Mouse (Mus musculus) heart, postnatal 0 days (tissue): ENCODE data around the gene C1s2. TPM values are rescaled to one million over a fixed set of nuclear protein-coding genes. Genes with fewer than 3 reads are reported as not detected.
A peak's percentile ranks its signal among the peaks of the same experiment; 100 is the strongest.

Experiments
- ATAC-seq: fragments of 200-750 bp; cut with Nextera tagmentation; 2 replicates; pipeline ENCODE4 v1.8.0; 2017; ENCODE audit warnings: low read depth, moderate number of reproducible peaks, moderate library complexity; ENCODE audit not compliant: insufficient read depth
- DNase-seq: peaks from one replicate; pipeline ENCODE4 v3.0.0-alpha.2; 2016; ENCODE audit warnings: low spot score
- H3K27ac ChIP-seq: fragments of 300-500 bp; sonication (generic); 2 replicates; pipeline ENCODE4 v1.5.1; 2014; ENCODE audit warnings: low read depth, mild to moderate bottlenecking
- H3K27me3 ChIP-seq: fragments of 300-500 bp; sonication (generic); 2 replicates; pipeline ENCODE4 v1.6.1; 2014; ENCODE audit warnings: low read length, mixed read lengths; ENCODE audit not compliant: control insufficient read depth, insufficient read depth
- H3K36me3 ChIP-seq: fragments of 300-500 bp; sonication (generic); replicated peaks from 2 replicates; pipeline ENCODE4 v1.6.1; 2014; ENCODE audit warnings: low read length, mixed read lengths; ENCODE audit not compliant: control insufficient read depth, insufficient read depth
- H3K4me1 ChIP-seq: fragments of 300-500 bp; sonication (generic); 2 replicates; pipeline ENCODE4 v1.6.1; 2014; ENCODE audit warnings: antibody characterized with exemption; ENCODE audit not compliant: control insufficient read depth, insufficient read depth
- H3K4me2 ChIP-seq: fragments of 300-500 bp; sonication (generic); 2 replicates; pipeline ENCODE4 v1.6.1; 2014; ENCODE audit warnings: low read depth, mild to moderate bottlenecking, low read length, moderate library complexity
- H3K4me3 ChIP-seq: fragments of 300-500 bp; sonication (generic); 2 replicates; pipeline ENCODE4 v1.5.1; 2014; ENCODE audit warnings: low read depth, low read length
- H3K9ac ChIP-seq: fragments of 300-500 bp; sonication (generic); replicated peaks from 2 replicates; pipeline ENCODE4 v1.6.1; 2014; ENCODE audit warnings: low read depth, low read length, mixed read lengths
- H3K9me3 ChIP-seq: fragments of 300-500 bp; sonication (generic); replicated peaks from 2 replicates; pipeline ENCODE4 v1.6.1; 2016; ENCODE audit warnings: low read length; ENCODE audit not compliant: control insufficient read depth
- CTCF ChIP-seq: IDR thresholded peaks from 2 replicates; pipeline ENCODE4 v1.5.1; 2016; ENCODE audit warnings: antibody characterized with exemption, control low read depth, low read depth
- EP300 ChIP-seq: IDR thresholded peaks from 2 replicates; pipeline ENCODE4 v1.6.1; 2016; ENCODE audit warnings: antibody characterized with exemption, low read depth
- WGBS: fragments of 180-500 bp; shearing (Covaris S2); extraction: QIAGEN DNeasy Blood & Tissue Kit; methylation state at CpG from one replicate; pipeline ENCODE4 v1.1.7; 2014; 5-methylcytosine and 5-hydroxymethylcytosine counted together
- polyA plus RNA-seq: library from polyadenylated mRNA; unstranded; fragments of >200 nt; fragmentation: Nextera tagmentation; extraction: Ambion mirVana; gene quantifications from 2 replicates; pipeline ENCODE4 v1.2.1, GENCODE M21; 2015
- total RNA-seq: library from RNA; depleted of rRNA; stranded (reverse); fragments of >200 nt; gene quantifications from 2 replicates; pipeline ENCODE4 v1.2.3, GENCODE M21; 2014; ENCODE audit warnings: low replicate concordance

Gene C1s2
- total and polyA plus RNA-seq, 2 experiments from 2014 or later: 0.08 TPM; not detected in 1

DNA sequence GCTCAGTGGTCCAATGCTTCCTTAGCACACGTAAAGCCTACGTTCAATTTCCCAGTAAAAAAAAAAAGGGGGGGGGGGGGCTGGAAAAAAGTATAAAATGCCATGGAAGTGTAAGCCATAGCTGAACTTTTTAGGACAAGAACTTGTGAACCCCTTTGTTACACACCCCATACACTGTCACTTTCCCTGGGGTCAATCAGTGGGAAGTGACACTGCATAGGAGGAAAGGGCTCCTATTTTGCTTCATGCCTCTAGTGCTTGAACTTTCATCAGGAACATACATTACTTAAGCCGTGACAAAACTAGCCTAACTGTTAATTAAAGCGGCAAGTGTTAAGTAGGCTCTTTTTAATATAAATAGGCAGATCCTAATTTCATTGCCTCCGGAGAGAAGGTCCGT lies 26.1 kb upstream of the C1s2 start:
- no peak for DNase-seq
- Histone ChIP-seq H3K27ac (peak overlapping the region; percentile 89), H3K27me3 (no peaks in the 10 kb centered on the region), H3K36me3 (no peaks in the 10 kb centered on the region), H3K9ac (peak overlapping the region; percentile 63), H3K4me3 (peak overlapping the region; percentile 59), H3K4me2 (peak overlapping the region; percentile 88), H3K9me3 (no peaks in the 10 kb centered on the region), H3K4me1 (peaks cover 12% of the 10 kb centered on the region)
- ATAC-seq: no peak
- 33% methylated on average over 6 of the region's 6 CpGs for WGBS
- no peak for TF ChIP-seq CTCF
- TF ChIP-seq EP300: no peak

DNA sequence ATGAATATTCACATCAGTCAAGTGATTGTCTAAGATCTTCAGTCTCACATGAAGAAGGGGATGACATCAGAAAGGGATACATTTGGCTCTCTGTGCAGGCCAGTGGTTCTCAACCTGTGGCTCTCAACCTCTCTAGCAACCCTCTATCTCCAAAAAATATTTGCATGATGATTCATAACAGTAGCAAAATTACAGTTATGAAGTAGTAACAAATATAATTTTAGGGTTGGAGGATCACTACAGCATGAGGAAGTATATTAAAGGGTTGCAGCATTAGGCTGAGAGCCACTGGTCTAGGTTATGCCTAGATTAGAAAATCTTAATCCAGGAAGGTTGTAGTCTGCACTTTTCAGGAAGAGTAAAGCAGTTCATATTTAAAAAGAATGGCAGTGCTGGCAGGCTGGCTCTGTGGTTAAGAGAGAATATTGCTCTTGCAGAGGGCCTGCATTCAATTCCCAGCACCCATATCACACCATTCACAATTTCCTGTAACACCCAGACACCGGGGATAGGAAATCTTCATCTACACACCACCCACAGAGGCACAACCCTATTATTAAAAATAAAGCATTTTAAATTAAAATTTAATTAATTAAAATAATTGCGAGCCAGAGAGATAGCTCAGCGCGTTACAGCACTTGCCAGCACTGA lies 25.4 kb upstream of the C1s2 start:
- no peak for ATAC-seq
- H3K4me3 ChIP-seq: no peak overlapping the region
- H3K4me1 ChIP-seq: peaks cover 12% of the 10 kb centered on the region
- TF ChIP-seq EP300 (no peak), CTCF (no peak)
- DNase-seq: no peak
- H3K27ac ChIP-seq: no peak overlapping the region
- no peak overlapping the region for H3K4me2 ChIP-seq
- H3K9ac ChIP-seq: no peak overlapping the region
- 94% methylated on average over 4 of the region's 4 CpGs for WGBS
- H3K36me3 ChIP-seq: no peaks in the 10 kb centered on the region
- H3K9me3 ChIP-seq: no peaks in the 10 kb centered on the region
- no peaks in the 10 kb centered on the region for H3K27me3 ChIP-seq

DNA sequence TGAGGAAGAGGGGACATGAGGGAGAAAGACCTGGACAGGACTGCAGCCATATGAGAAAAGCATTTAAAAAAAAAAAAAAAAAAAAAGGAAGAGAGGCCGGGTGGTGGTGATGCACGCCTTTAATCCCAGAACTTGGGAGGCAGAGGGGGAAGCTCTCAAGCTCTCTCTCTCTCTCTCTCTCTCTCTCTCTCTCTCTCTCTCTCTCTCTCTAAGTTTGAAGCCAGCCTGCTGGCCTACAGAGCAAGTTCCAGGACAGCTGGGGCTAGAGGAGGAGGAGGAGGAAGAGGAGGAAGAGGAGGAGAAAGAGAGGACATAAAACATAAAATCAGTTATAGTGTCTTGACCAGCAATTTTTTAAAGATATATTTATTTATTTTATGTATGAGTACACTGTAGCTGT lies 22.2 kb upstream of the C1s2 start:
- no peak for ATAC-seq

DNA sequence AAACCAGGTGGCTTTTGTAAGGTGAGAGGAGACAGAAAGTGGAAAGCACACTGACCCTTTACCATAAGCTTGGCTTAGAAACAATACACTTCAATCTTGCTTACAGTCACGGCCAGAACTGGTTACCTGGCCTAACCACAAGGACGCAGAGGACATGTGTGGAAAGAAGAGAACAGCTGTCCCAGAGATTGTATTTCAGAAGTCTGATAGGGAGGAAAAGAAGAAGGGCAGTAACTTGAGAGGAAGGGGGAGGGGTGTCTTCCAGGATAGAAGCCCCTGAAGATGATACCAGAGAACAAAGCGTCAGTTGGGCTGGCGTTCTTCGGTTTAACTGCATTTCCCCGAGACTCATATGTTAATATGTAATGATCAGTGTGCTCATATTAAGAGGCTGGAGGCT lies 20.0 kb upstream of the C1s2 start:
- Histone ChIP-seq H3K36me3 (no peaks in the 10 kb centered on the region), H3K4me2 (no peak overlapping the region), H3K9me3 (peaks cover 7% of the 10 kb centered on the region; the same call in 1 of the 2 replicates), H3K9ac (no peak overlapping the region), H3K27ac (no peak overlapping the region), H3K4me3 (no peak overlapping the region), H3K4me1 (no peaks in the 10 kb centered on the region), H3K27me3 (no peaks in the 10 kb centered on the region)
- ATAC-seq: no peak
- no peak for DNase-seq
- WGBS: 65% methylated on average over 6 of the region's 6 CpGs
- TF ChIP-seq EP300 (no peak), CTCF (no peak)

More for the DNA sequence above, 22.2 kb upstream of the C1s2 start:
- DNase-seq: no peak
- no peak overlapping the region for H3K4me2 ChIP-seq
- WGBS: 58% methylated on average over 2 of the region's 2 CpGs
- H3K27me3 ChIP-seq: no peaks in the 10 kb centered on the region
- H3K4me1 ChIP-seq: peaks cover 3% of the 10 kb centered on the region; the same call in 1 of the 2 replicates
- H3K36me3 ChIP-seq: no peaks in the 10 kb centered on the region
- H3K27ac ChIP-seq: no peak overlapping the region
- no peak overlapping the region for H3K9ac ChIP-seq
- H3K9me3 ChIP-seq: peaks cover 4% of the 10 kb centered on the region; the same call in 1 of the 2 replicates
- no peak overlapping the region for H3K4me3 ChIP-seq
- no peak for TF ChIP-seq EP300
- TF ChIP-seq CTCF: no peak

DNA sequence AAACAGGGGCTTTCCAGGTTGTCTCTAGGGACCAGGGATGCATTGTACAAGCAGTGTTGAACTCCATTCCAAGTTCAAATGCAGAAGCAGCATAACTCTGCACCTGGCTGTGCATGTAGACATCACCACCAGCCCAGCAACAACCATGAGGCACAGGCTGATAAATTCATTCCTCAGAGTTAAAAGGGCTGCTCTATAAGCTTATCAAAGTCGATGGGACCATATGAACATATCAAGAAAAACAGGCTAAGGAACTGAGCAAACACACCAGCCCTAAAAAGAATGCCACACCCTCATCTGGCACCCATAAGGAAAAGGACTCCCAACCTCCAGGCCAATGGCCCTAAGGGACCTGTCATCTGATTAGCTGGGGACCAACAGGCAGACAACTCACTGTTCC lies 10.5 kb upstream of the C1s2 start:
- no peaks in the 10 kb centered on the region for H3K4me1 ChIP-seq
- no peaks in the 10 kb centered on the region for H3K36me3 ChIP-seq
- H3K27ac ChIP-seq: no peak overlapping the region
- no peak overlapping the region for H3K4me3 ChIP-seq
- DNase-seq (no peak), ATAC-seq (no peak)
- no peak overlapping the region for H3K9ac ChIP-seq
- H3K9me3 ChIP-seq: no peaks in the 10 kb centered on the region
- 57% methylated on average over 1 of the region's 1 CpGs for WGBS
- H3K27me3 ChIP-seq: no peaks in the 10 kb centered on the region
- H3K4me2 ChIP-seq: no peak overlapping the region
- TF ChIP-seq EP300: no peak
- TF ChIP-seq CTCF: no peak

DNA sequence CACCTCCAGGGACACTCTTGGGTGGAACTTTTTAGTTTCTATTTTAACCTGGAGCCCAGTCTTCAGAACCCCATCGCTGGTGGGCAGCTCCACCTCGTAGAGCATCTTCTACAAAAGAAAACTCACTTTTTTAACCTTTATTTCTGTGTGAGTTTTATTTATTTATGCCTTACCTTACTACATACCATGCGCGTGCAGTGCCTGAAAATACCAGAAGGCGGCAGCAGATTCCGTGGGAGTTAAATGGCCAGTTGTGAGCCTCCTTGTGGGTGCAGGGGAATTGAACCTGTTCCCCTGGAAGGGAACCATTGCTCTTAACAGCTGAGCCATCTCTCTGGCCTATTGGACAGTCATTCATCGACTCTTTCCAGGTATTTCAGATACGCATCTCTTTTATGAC lies 5.1 kb upstream of the C1s2 start:
- WGBS: 33% methylated on average over 8 of the region's 8 CpGs
- ATAC-seq (no peak), DNase-seq (no peak)
- H3K9me3 ChIP-seq: no peaks in the 10 kb centered on the region
- TF ChIP-seq EP300 (no peak), CTCF (peak; percentile 71)
- H3K9ac ChIP-seq: no peak overlapping the region
- H3K27me3 ChIP-seq: no peaks in the 10 kb centered on the region
- no peak overlapping the region for H3K27ac ChIP-seq
- no peaks in the 10 kb centered on the region for H3K4me1 ChIP-seq
- no peak overlapping the region for H3K4me2 ChIP-seq
- H3K36me3 ChIP-seq: no peaks in the 10 kb centered on the region
- H3K4me3 ChIP-seq: no peak overlapping the region
